18 mouse cellular contexts compared by ENCODE assay signal in genomic region chr14:25019306-25019905, GRCm38 (mm10).
DNase-seq lines count a peak whose midpoint lies in the region; ATAC-seq lines count a peak whose summit lies in the region.
"Had no signal": no experiment of that assay in that cellular context is flagged by ENCODE, and none has a peak within 500 bp of the region (broad histone marks: within the 10 kb centered on the region; RNA-seq: fewer than 3 reads in every experiment).

No protein-coding gene starts in this region.

- peak; percentile 10 for DNase-seq in heart, postnatal 4 days
- no peak for DNase-seq in heart, postnatal 10 days
- DNase-seq in neural tube, embryonic 10.5 days (ENCODE audit: extremely low spot score, low spot score), result no peak
- DNase-seq in lung, postnatal 14 days, result peak; percentile 51
- peak; percentile 49 for DNase-seq in testis, postnatal 14 days (ENCODE audit: low spot score)
- DNase-seq in gastrocnemius, adult 8-10 months (ENCODE audit: low spot score in 2 of 2), result no peak
- no peak for DNase-seq in frontal cortex, postnatal 10 days (ENCODE audit: low spot score in 2 of 2)
- DNase-seq: cerebellum, postnatal 36 days; heart, adult 11 months; kidney, adult 9 months; left cerebral cortex, postnatal 4 days; lung, embryonic 14.5 days; thymus, adult 2 months had no signal

- no peak for ATAC-seq in neural tube, embryonic 15.5 days (ENCODE audit: low FRiP score)
- ATAC-seq: hindbrain, embryonic 16.5 days had no signal

- no peaks in the 10 kb centered on the region for H3K36me3 ChIP-seq in neural tube, embryonic 15.5 days
- H3K36me3 ChIP-seq: midbrain, embryonic 10.5 days had no signal

- no peak overlapping the region for H3K4me3 ChIP-seq in neural tube, embryonic 15.5 days (replicated peaks)
- H3K4me3 ChIP-seq: erythroblast, embryonic 14.5 days; midbrain, embryonic 10.5 days; myocyte had no signal

- no peak overlapping the region for H3K9ac ChIP-seq in neural tube, embryonic 15.5 days (replicated peaks)
- H3K9ac ChIP-seq: lung, embryonic 14.5 days had no signal

- no peaks in the 10 kb centered on the region for H3K9me3 ChIP-seq in neural tube, embryonic 15.5 days (replicated peaks)
- H3K9me3 ChIP-seq: midbrain, embryonic 10.5 days had no signal

- H3K27me3 ChIP-seq in neural tube, embryonic 15.5 days (replicated peaks), result no peaks in the 10 kb centered on the region

- H3K27ac ChIP-seq in neural tube, embryonic 15.5 days (replicated peaks), result peak overlapping the region; percentile 14; the same call in 1 of the 2 replicates
- H3K27ac ChIP-seq: midbrain, embryonic 10.5 days had no signal

- intact Hi-C loops in heart, postnatal 10 days (cut with DNase I), result no loop called here

- H3K4me2 ChIP-seq in neural tube, embryonic 15.5 days, result no peak overlapping the region
- H3K4me2 ChIP-seq: lung, embryonic 14.5 days had no signal

- WGBS in neural tube, embryonic 15.5 days, result 74% methylated on average over 4 of the region's 4 CpGs

- peaks cover 27% of the 10 kb centered on the region for H3K4me1 ChIP-seq in neural tube, embryonic 15.5 days

Comparison
In these comparisons a context has a peak if more than half of its experiments do, and no peak if none do; other contexts are left out.
1. DNase-seq: peak in heart, postnatal 4 days (single experiment), lung, postnatal 14 days (single experiment) and testis, postnatal 14 days (single experiment); none in heart, postnatal 10 days (0 of 2), neural tube, embryonic 10.5 days (single experiment), gastrocnemius, adult 8-10 months (0 of 2) and frontal cortex, postnatal 10 days (0 of 2).